Mouse (Mus musculus): ENCODE data around the gene Mdm2. TPM values are rescaled to one million over a fixed set of nuclear protein-coding genes. Genes with fewer than 3 reads are reported as not detected.
"Not testable (repeated sequence)": the region's sequence is repeated elsewhere in the genome, so short reads cannot be mapped to it uniquely, and the experiment has no call there.

The Mdm2 gene
- polyA plus RNA-seq (2015; fragmentation: Nextera tagmentation; extraction: Ambion mirVana): 38.5 and 47.7 TPM in 2 replicates

GRCm38 (mm10) chr10:117710604-117711141 is at the start of gene Mdm2:
Gene Mdm2, minus strand, starts transcription at chr10:117710758.
- H3K4me2 ChIP-seq: peak within 1 kb of the TSS; percentile 67
- peak within 1 kb of the TSS; percentile 84 for H3K4me3 ChIP-seq
- H3K27me3 ChIP-seq: no peaks in the 10 kb centered on the region
- H3K9ac ChIP-seq: peak within 1 kb of the TSS; percentile 99
- H3K4me1 ChIP-seq: peaks cover 15% of the 10 kb centered on the region
- H3K36me3 ChIP-seq: peaks cover 19% of the 10 kb centered on the region
- peak within 1 kb of the TSS; percentile 95 for H3K27ac ChIP-seq
- peak; percentile 93 for ATAC-seq (ENCODE audit: borderline replicate concordance, extremely low read depth, low FRiP score, low TSS enrichment)
- WGBS: under 1% methylated on average over 52 of the region's 52 CpGs
- no peaks in the 10 kb centered on the region for H3K9me3 ChIP-seq

- no peaks in the 10 kb centered on the region for H3K27me3 ChIP-seq
- H3K4me3 ChIP-seq: no peak overlapping the region
- 91% methylated on average over 10 of the region's 10 CpGs for WGBS
- H3K4me2 ChIP-seq: no peak overlapping the region
- H3K36me3 ChIP-seq: peaks cover 93% of the 10 kb centered on the region
- H3K9me3 ChIP-seq: no peaks in the 10 kb centered on the region
- ATAC-seq (ENCODE audit: borderline replicate concordance, extremely low read depth, low FRiP score, low TSS enrichment): no peak
- H3K9ac ChIP-seq: no peak overlapping the region
- no peak overlapping the region for H3K27ac ChIP-seq
- H3K4me1 ChIP-seq: no peaks in the 10 kb centered on the region
Measured at GRCm38 (mm10) chr10:117759844-117760630, 49.5 kb upstream of the Mdm2 start.

- Histone ChIP-seq H3K4me1 (no peaks in the 10 kb centered on the region), H3K9me3 (no peaks in the 10 kb centered on the region), H3K27me3 (no peaks in the 10 kb centered on the region), H3K27ac (no peak overlapping the region), H3K4me3 (no peak overlapping the region), H3K36me3 (peaks cover 92% of the 10 kb centered on the region), H3K9ac (no peak overlapping the region), H3K4me2 (no peak overlapping the region)
- ATAC-seq (ENCODE audit: borderline replicate concordance, extremely low read depth, low FRiP score, low TSS enrichment): no peak
- 84% methylated on average over 18 of the region's 18 CpGs for WGBS
Measured at GRCm38 (mm10) chr10:117758749-117759727, 48.5 kb upstream of the Mdm2 start.

- H3K9ac ChIP-seq; H3K27me3 ChIP-seq; H3K4me2 ChIP-seq; H3K27ac ChIP-seq; ATAC-seq (ENCODE audit: borderline replicate concordance, extremely low read depth, low FRiP score, low TSS enrichment); H3K9me3 ChIP-seq; H3K4me3 ChIP-seq; H3K4me1 ChIP-seq: not testable (repeated sequence)
- WGBS: 93% methylated on average over 3 of the region's 3 CpGs
- peaks cover 86% of the 10 kb centered on the region for H3K36me3 ChIP-seq
Measured at GRCm38 (mm10) chr10:117758344-117758743, 47.8 kb upstream of the Mdm2 start.

GRCm38 (mm10) chr10:117757796-117758342 is 47.3 kb upstream of the Mdm2 start:
- Histone ChIP-seq H3K27ac (no peak overlapping the region), H3K27me3 (no peaks in the 10 kb centered on the region), H3K9ac (no peak overlapping the region), H3K4me2 (no peak overlapping the region), H3K9me3 (no peaks in the 10 kb centered on the region), H3K4me1 (no peaks in the 10 kb centered on the region), H3K36me3 (peaks cover 85% of the 10 kb centered on the region), H3K4me3 (no peak overlapping the region)
- WGBS: 93% methylated on average over 7 of the region's 7 CpGs
- no peak for ATAC-seq (ENCODE audit: borderline replicate concordance, extremely low read depth, low FRiP score, low TSS enrichment)

GRCm38 (mm10) chr10:117757259-117757658 is 46.7 kb upstream of the Mdm2 start:
- WGBS: 76% methylated on average over 1 of the region's 1 CpGs
- no peak overlapping the region for H3K4me3 ChIP-seq
- H3K36me3 ChIP-seq: peaks cover 80% of the 10 kb centered on the region
- ATAC-seq (ENCODE audit: borderline replicate concordance, extremely low read depth, low FRiP score, low TSS enrichment): no peak
- H3K9me3 ChIP-seq: no peaks in the 10 kb centered on the region
- H3K9ac ChIP-seq: no peak overlapping the region
- no peaks in the 10 kb centered on the region for H3K27me3 ChIP-seq
- H3K4me2 ChIP-seq: no peak overlapping the region
- H3K4me1 ChIP-seq: no peaks in the 10 kb centered on the region
- no peak overlapping the region for H3K27ac ChIP-seq

- no peak overlapping the region for H3K4me2 ChIP-seq
- no peak overlapping the region for H3K9ac ChIP-seq
- no peaks in the 10 kb centered on the region for H3K4me1 ChIP-seq
- peaks cover 82% of the 10 kb centered on the region for H3K36me3 ChIP-seq
- no peaks in the 10 kb centered on the region for H3K9me3 ChIP-seq
- H3K4me3 ChIP-seq: no peak overlapping the region
- no peak overlapping the region for H3K27ac ChIP-seq
- H3K27me3 ChIP-seq: no peaks in the 10 kb centered on the region
- no peak for ATAC-seq (ENCODE audit: borderline replicate concordance, extremely low read depth, low FRiP score, low TSS enrichment)
- WGBS: 90% methylated on average over 5 of the region's 5 CpGs
Measured at GRCm38 (mm10) chr10:117756784-117757183, 46.2 kb upstream of the Mdm2 start.

GRCm38 (mm10) chr10:117755799-117756467 is 45.4 kb upstream of the Mdm2 start:
- 90% methylated on average over 11 of the region's 11 CpGs for WGBS
- no peaks in the 10 kb centered on the region for H3K9me3 ChIP-seq
- peaks cover 82% of the 10 kb centered on the region for H3K36me3 ChIP-seq

GRCm38 (mm10) chr10:117755086-117755798 is 44.7 kb upstream of the Mdm2 start:
- Histone ChIP-seq H3K4me2 (no peak overlapping the region), H3K4me1 (no peaks in the 10 kb centered on the region), H3K27me3 (no peaks in the 10 kb centered on the region), H3K36me3 (peaks cover 79% of the 10 kb centered on the region), H3K9me3 (no peaks in the 10 kb centered on the region), H3K9ac (no peak overlapping the region), H3K4me3 (no peak overlapping the region), H3K27ac (no peak overlapping the region)
- 82% methylated on average over 13 of the region's 13 CpGs for WGBS
- no peak for ATAC-seq (ENCODE audit: borderline replicate concordance, extremely low read depth, low FRiP score, low TSS enrichment)

More at GRCm38 (mm10) chr10:117755799-117756467, 45.4 kb upstream of the Mdm2 start:
- no peak overlapping the region for H3K27ac ChIP-seq
- no peak overlapping the region for H3K4me2 ChIP-seq
- H3K9ac ChIP-seq: no peak overlapping the region
- ATAC-seq (ENCODE audit: borderline replicate concordance, extremely low read depth, low FRiP score, low TSS enrichment): no peak
- no peak overlapping the region for H3K4me3 ChIP-seq
- H3K4me1 ChIP-seq: no peaks in the 10 kb centered on the region
- no peaks in the 10 kb centered on the region for H3K27me3 ChIP-seq

GRCm38 (mm10) chr10:117754609-117754940 is 44.0 kb upstream of the Mdm2 start:
- Histone ChIP-seq H3K36me3 (peaks cover 80% of the 10 kb centered on the region), H3K4me3 (no peak overlapping the region), H3K9me3 (no peaks in the 10 kb centered on the region), H3K9ac (no peak overlapping the region), H3K27me3 (no peaks in the 10 kb centered on the region), H3K4me2 (no peak overlapping the region), H3K4me1 (no peaks in the 10 kb centered on the region), H3K27ac (no peak overlapping the region)
- ATAC-seq (ENCODE audit: borderline replicate concordance, extremely low read depth, low FRiP score, low TSS enrichment): no peak
- 91% methylated on average over 7 of the region's 7 CpGs for WGBS
